Mouse (Mus musculus) myocyte (in vitro differentiated cells): ENCODE measurements around the gene Krt8. TPM values are rescaled to one million over a fixed set of nuclear protein-coding genes. Genes with fewer than 3 reads are reported as not detected.

Experiments
- H3K27me3 ChIP-seq: one replicate; pipeline ENCODE4 v1.6.1; 2011; ENCODE audit not compliant: control insufficient read depth, insufficient read depth, insufficient read length
- H3K36me3 ChIP-seq: one replicate; pipeline ENCODE4 v1.6.1; 2011; ENCODE audit not compliant: control insufficient read depth, insufficient read depth
- H3K4me2 ChIP-seq: one replicate; pipeline ENCODE4 v1.6.1; 2011; ENCODE audit warnings: low read depth, control low read depth
- H3K4me3 ChIP-seq: one replicate; pipeline ENCODE4 v1.5.1; 2011; ENCODE audit warnings: mild to moderate bottlenecking, control low read depth, moderate library complexity
- H3K79me2 ChIP-seq: one replicate; pipeline ENCODE4 v1.6.1; 2011; ENCODE audit not compliant: control insufficient read depth, insufficient read depth
- H3ac ChIP-seq: one replicate; pipeline ENCODE4 v1.6.1; 2011; ENCODE audit not compliant: control insufficient read depth, insufficient read length
- CEBPB ChIP-seq: IDR thresholded peaks from 2 replicates; pipeline ENCODE4 v1.6.1; 2011; ENCODE audit warnings: mild to moderate bottlenecking, moderate library complexity; ENCODE audit not compliant: poor library complexity, insufficient read depth, severe bottlenecking
- E2F4 ChIP-seq: IDR thresholded peaks from one replicate; pipeline ENCODE4 v1.6.1; 2011; ENCODE audit warnings: mild to moderate bottlenecking, control low read depth, moderate library complexity; ENCODE audit not compliant: insufficient read depth
- MAX ChIP-seq: IDR thresholded peaks from one replicate; pipeline ENCODE4 v1.6.1; 2011; ENCODE audit warnings: low read depth, mild to moderate bottlenecking, control low read depth
- MYOD1 ChIP-seq, 3 experiments: IDR thresholded peaks; one replicate each; pipeline ENCODE4 v1.6.1; 2011; ENCODE audit warnings: control low read depth in 2 of 3, low read depth in 2 of 3, mild to moderate bottlenecking in 2 of 3, moderate library complexity in 1 of 3; ENCODE audit not compliant: insufficient read length in 2 of 3, control insufficient read depth in 1 of 3
- MYOG ChIP-seq, 3 experiments: IDR thresholded peaks; one replicate each; pipeline ENCODE4 v1.6.1; 2011; ENCODE audit warnings: control low read depth in 2 of 3, low read depth in 2 of 3, mild to moderate bottlenecking in 2 of 3; ENCODE audit not compliant: insufficient read length in 2 of 3, control insufficient read depth in 1 of 3, insufficient read depth in 1 of 3
- POLR2A ChIP-seq: IDR thresholded peaks from one replicate; pipeline ENCODE4 v1.6.1; 2011; ENCODE audit warnings: low read depth, mild to moderate bottlenecking, control low read depth, moderate library complexity; ENCODE audit not compliant: insufficient read length
- POLR2AphosphoS2 ChIP-seq: IDR thresholded peaks from one replicate; pipeline ENCODE4 v1.6.1; 2011; ENCODE audit warnings: low read depth, control low read depth; ENCODE audit not compliant: insufficient read length
- REST ChIP-seq: IDR thresholded peaks from one replicate; pipeline ENCODE4 v1.6.1; 2011; ENCODE audit warnings: mild to moderate bottlenecking, control low read depth, moderate library complexity; ENCODE audit not compliant: insufficient read depth, insufficient read length
- SRF ChIP-seq: IDR thresholded peaks from one replicate; pipeline ENCODE4 v1.6.1; 2011; ENCODE audit warnings: low read depth; ENCODE audit not compliant: control insufficient read depth, insufficient read length
- TCF12 ChIP-seq: IDR thresholded peaks from one replicate; pipeline ENCODE4 v1.6.1; 2011; ENCODE audit warnings: mild to moderate bottlenecking, control low read depth; ENCODE audit not compliant: poor library complexity, insufficient read depth, severe bottlenecking
- TCF3 ChIP-seq: IDR thresholded peaks from one replicate; pipeline ENCODE4 v1.6.1; 2011; ENCODE audit warnings: low read depth, control low read depth; ENCODE audit not compliant: insufficient read length
- USF1 ChIP-seq: IDR thresholded peaks from one replicate; pipeline ENCODE4 v1.6.1; 2011; ENCODE audit warnings: low read depth, mild to moderate bottlenecking, control low read depth, moderate library complexity
- polyA plus RNA-seq: library from polyadenylated mRNA; unstranded; fragments of >200 nt; fragmentation: generic; extraction: Trizol; gene quantifications from one replicate; pipeline ENCODE4 v1.2.1, GENCODE M21; 2012; ENCODE audit warnings: missing spikeins

Gene Krt8
- polyA plus RNA-seq, 1 experiment = 0.16 TPM

GRCm38 (mm10) chr15:101966808-101967207 lies 37.5 kb downstream of the Krt8 start:
- Histone ChIP-seq H3K79me2 (no peaks in the 10 kb centered on the region), H3K4me2 (no peak overlapping the region), H3K4me3 (no peak overlapping the region), H3K27me3 (peaks cover 58% of the 10 kb centered on the region), H3ac (no peak overlapping the region), H3K36me3 (no peaks in the 10 kb centered on the region)
- no peak for TF ChIP-seq SRF
- TF ChIP-seq POLR2A = no peak
- no peak for TF ChIP-seq MYOD1 (IDR thresholded peaks at IDR 0.05; ENCODE audit: control insufficient read depth in 1 of 3, insufficient read length in 2 of 3, low read depth in 2 of 3)
- no peak for TF ChIP-seq REST
- no peak for TF ChIP-seq MYOG (IDR thresholded peaks at IDR 0.05; ENCODE audit: control insufficient read depth in 1 of 3, insufficient read depth in 1 of 3, insufficient read length in 2 of 3, low read depth in 2 of 3)
- no peak for TF ChIP-seq TCF12
- TF ChIP-seq E2F4 = no peak
- TF ChIP-seq USF1 = no peak
- no peak for TF ChIP-seq CEBPB

GRCm38 (mm10) chr15:101958891-101959290 lies 45.4 kb downstream of the Krt8 start:
- Histone ChIP-seq H3K4me3 (no peak overlapping the region), H3K79me2 (no peaks in the 10 kb centered on the region), H3K4me2 (no peak overlapping the region), H3K27me3 (peaks cover 63% of the 10 kb centered on the region), H3ac (no peak overlapping the region), H3K36me3 (no peaks in the 10 kb centered on the region)
- TF ChIP-seq POLR2AphosphoS2 = no peak
- TF ChIP-seq E2F4 = no peak
- TF ChIP-seq POLR2A = no peak
- no peak for TF ChIP-seq MAX
- TF ChIP-seq MYOG (IDR thresholded peaks at IDR 0.05; ENCODE audit: control insufficient read depth in 1 of 3, insufficient read depth in 1 of 3, insufficient read length in 2 of 3, low read depth in 2 of 3) = no peak

- Histone ChIP-seq H3K79me2 (no peaks in the 10 kb centered on the region), H3K36me3 (no peaks in the 10 kb centered on the region), H3K4me3 (no peak within 1 kb of the TSS), H3K27me3 (peaks cover 83% of the 10 kb centered on the region), H3K4me2 (no peak within 1 kb of the TSS), H3ac (no peak within 1 kb of the TSS)
- TF ChIP-seq MYOD1 (IDR thresholded peaks at IDR 0.05; ENCODE audit: control insufficient read depth in 1 of 3, insufficient read length in 2 of 3, low read depth in 2 of 3) = no peak
- no peak for TF ChIP-seq MYOG (IDR thresholded peaks at IDR 0.05; ENCODE audit: control insufficient read depth in 1 of 3, insufficient read depth in 1 of 3, insufficient read length in 2 of 3, low read depth in 2 of 3)
- TF ChIP-seq CEBPB = no peak
- no peak for TF ChIP-seq SRF
- no peak for TF ChIP-seq MAX
- no peak for TF ChIP-seq POLR2A
- TF ChIP-seq E2F4 = no peak
- TF ChIP-seq TCF3 = no peak
- TF ChIP-seq TCF12 = no peak
- TF ChIP-seq USF1 = no peak
- no peak for TF ChIP-seq POLR2AphosphoS2
- no peak for TF ChIP-seq REST
These were observed 50.1 kb downstream of the Krt8 start, which contains the start of gene Krt78 for GRCm38 (mm10) chr15:101954187-101954586. TSS of gene Krt78 (minus strand) at chr15:101954287.

GRCm38 (mm10) chr15:101952733-101953474 lies 51.4 kb downstream of the Krt8 start:
- H3K4me2 ChIP-seq = no peak overlapping the region
- H3K36me3 ChIP-seq = no peaks in the 10 kb centered on the region
- peaks cover 83% of the 10 kb centered on the region for H3K27me3 ChIP-seq
- H3ac ChIP-seq = no peak overlapping the region
- H3K79me2 ChIP-seq = no peaks in the 10 kb centered on the region
- no peak overlapping the region for H3K4me3 ChIP-seq
- TF ChIP-seq E2F4 = no peak
- no peak for TF ChIP-seq MAX

Other genes starting within 250 kb of the Krt8 start
- not detected for gene Krt72, start 218.0 kb downstream of the Krt8 start, polyA plus RNA-seq
- gene Krt73, start 202.1 kb downstream of the Krt8 start, polyA plus RNA-seq = not detected
- not detected for gene Krt2, start 186.3 kb downstream of the Krt8 start, polyA plus RNA-seq
- not detected for gene Krt1, start 153.7 kb downstream of the Krt8 start, polyA plus RNA-seq
- not detected for gene Krt77, start 134.8 kb downstream of the Krt8 start, polyA plus RNA-seq
- gene Krt76, start 111.6 kb downstream of the Krt8 start, polyA plus RNA-seq = not detected
- gene Krt4, start 79.7 kb downstream of the Krt8 start, polyA plus RNA-seq = not detected
- 0.04 TPM for gene Krt79, start 64.2 kb downstream of the Krt8 start, polyA plus RNA-seq
- not detected for gene Krt78, start 50.2 kb downstream of the Krt8 start, polyA plus RNA-seq
- gene Krt18, start 23.7 kb upstream of the Krt8 start, polyA plus RNA-seq = not detected
- gene Eif4b, start 69.3 kb upstream of the Krt8 start, polyA plus RNA-seq = 266 TPM
- 128 TPM for gene Tns2, start 95.9 kb upstream of the Krt8 start, polyA plus RNA-seq
- gene Spryd3, start 131.8 kb upstream of the Krt8 start, polyA plus RNA-seq = 51.0 TPM
- 182 TPM for gene Igfbp6, start 139.9 kb upstream of the Krt8 start, polyA plus RNA-seq
- 0.43 TPM for gene Soat2, start 146.0 kb upstream of the Krt8 start, polyA plus RNA-seq
- gene Zfp740, start 198.8 kb upstream of the Krt8 start, polyA plus RNA-seq = 42.3 TPM
- gene Csad, start 200.2 kb upstream of the Krt8 start, polyA plus RNA-seq = 18.8 TPM
- gene Itgb7, start 227.5 kb upstream of the Krt8 start, polyA plus RNA-seq = 2.0 TPM